Mouse (Mus musculus): Measurements from ENCODE around the gene Crtc2. TPM values are rescaled to one million over a fixed set of nuclear protein-coding genes. Genes with fewer than 3 reads are reported as not detected.

Crtc2 gene
- polyA plus RNA-seq, 1 experiment from 2014 or later = 25.3 TPM

- no peaks in the 10 kb centered on the region for H3K36me3 ChIP-seq
- 1% methylated on average over 11 of the region's 11 CpGs for WGBS
- H3K4me1 ChIP-seq = peaks cover 10% of the 10 kb centered on the region
- no peaks in the 10 kb centered on the region for H3K9me3 ChIP-seq
- peak overlapping the region; percentile 95 for H3K4me3 ChIP-seq
- H3K27ac ChIP-seq = no peak overlapping the region; the same call in 1 of the 2 replicates
- no peaks in the 10 kb centered on the region for H3K27me3 ChIP-seq (replicated peaks)
- ATAC-seq (ENCODE audit: low FRiP score, low read depth) = no peak
- peak overlapping the region; percentile 96 for H3K9ac ChIP-seq
- H3K4me2 ChIP-seq (replicated peaks) = peak overlapping the region; percentile 74
These were observed 40.1 kb downstream of the Crtc2 start for GRCm38 (mm10) chr3:90294064-90294440.

DNA sequence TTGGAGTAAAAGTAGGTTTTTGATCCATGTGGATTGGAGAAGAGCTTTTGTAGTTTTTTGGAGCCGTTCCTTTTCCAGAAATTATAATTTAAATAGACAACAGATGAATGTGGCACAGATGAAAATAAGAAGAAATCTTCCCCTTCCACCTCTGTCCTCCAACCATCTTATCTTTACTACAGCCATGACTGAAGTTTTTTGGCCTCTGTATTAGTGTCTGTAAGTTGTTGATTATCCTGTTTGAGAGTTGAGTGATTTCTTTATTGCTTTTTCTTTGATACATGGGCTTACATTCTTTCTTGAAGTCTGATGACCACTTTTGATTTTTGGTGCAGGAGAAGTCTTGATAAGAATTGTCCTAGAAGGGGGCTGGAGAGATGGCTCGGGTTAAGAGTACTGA, 40.7 kb downstream of the Crtc2 start:
- Histone ChIP-seq H3K27ac (no peak overlapping the region), H3K4me1 (peaks cover 10% of the 10 kb centered on the region), H3K36me3 (no peaks in the 10 kb centered on the region), H3K4me3 (peak overlapping the region; percentile 95), H3K27me3 (replicated peaks) (no peaks in the 10 kb centered on the region), H3K4me2 (replicated peaks) (peak overlapping the region; percentile 74), H3K9ac (peak overlapping the region; percentile 96), H3K9me3 (no peaks in the 10 kb centered on the region)
- 86% methylated on average over 2 of the region's 2 CpGs for WGBS
- no peak for ATAC-seq (ENCODE audit: low FRiP score, low read depth)

DNA sequence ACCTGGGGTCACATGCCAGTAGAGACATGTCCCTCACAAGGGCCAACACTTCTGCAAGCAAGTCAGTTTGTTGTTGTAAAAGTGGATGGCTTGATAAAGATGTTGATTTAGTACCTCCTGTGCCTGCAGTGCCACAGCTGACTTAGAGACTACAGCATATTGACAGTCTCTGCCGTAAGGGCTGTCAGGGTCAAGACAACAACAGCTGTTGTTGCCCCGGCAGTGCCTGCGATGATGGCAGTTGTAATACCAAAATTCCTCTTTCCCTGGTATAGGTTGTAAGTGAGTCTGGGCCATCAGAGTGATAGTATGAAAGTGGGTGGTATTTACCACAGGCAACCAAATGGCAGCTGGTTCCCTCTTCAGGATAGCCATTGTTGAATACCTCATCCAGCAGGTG, 51.8 kb downstream of the Crtc2 start:
- H3K27ac ChIP-seq = no peak overlapping the region
- H3K4me3 ChIP-seq = no peak overlapping the region
- no peak overlapping the region for H3K4me2 ChIP-seq (replicated peaks)
- no peak for ATAC-seq (ENCODE audit: low FRiP score, low read depth)
- H3K9me3 ChIP-seq = no peaks in the 10 kb centered on the region
- WGBS = 65% methylated on average over 3 of the region's 3 CpGs
- no peaks in the 10 kb centered on the region for H3K27me3 ChIP-seq (replicated peaks)
- H3K4me1 ChIP-seq = peaks cover 4% of the 10 kb centered on the region; the same call in 1 of the 2 replicates
- H3K36me3 ChIP-seq = no peaks in the 10 kb centered on the region
- no peak overlapping the region for H3K9ac ChIP-seq

DNA sequence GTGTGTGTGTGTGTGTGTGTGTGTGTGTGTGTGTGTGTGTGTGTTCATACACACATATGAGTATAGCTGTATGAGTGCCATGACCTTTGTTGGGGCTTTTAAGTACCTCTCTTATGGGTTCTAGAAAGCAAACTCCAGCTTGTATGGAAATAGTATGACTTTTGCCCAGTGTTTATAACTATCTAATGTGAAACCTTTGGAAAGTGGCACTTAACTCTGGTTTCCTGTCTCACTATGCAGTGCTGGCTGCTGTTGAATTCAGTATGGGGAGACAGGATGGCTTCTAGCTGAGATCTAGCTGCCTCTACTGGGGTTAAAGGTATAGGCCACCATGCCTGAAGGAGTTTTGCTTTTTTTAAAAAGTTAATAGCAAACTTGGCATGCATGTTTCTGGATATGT, 55.6 kb downstream of the Crtc2 start:
- no peaks in the 10 kb centered on the region for H3K36me3 ChIP-seq
- no peak overlapping the region for H3K4me2 ChIP-seq (replicated peaks)
- no peaks in the 10 kb centered on the region for H3K9me3 ChIP-seq
- ATAC-seq (ENCODE audit: low FRiP score, low read depth) = no peak
- no peaks in the 10 kb centered on the region for H3K27me3 ChIP-seq (replicated peaks)
- H3K9ac ChIP-seq = no peak overlapping the region
- H3K4me1 ChIP-seq = peaks cover 4% of the 10 kb centered on the region; the same call in 1 of the 2 replicates
- H3K4me3 ChIP-seq = no peak overlapping the region
- no peak overlapping the region for H3K27ac ChIP-seq

GRCm38 (mm10) chr3:90313367-90313766, 59.4 kb downstream of the Crtc2 start:
- Histone ChIP-seq H3K4me1 (no peaks in the 10 kb centered on the region), H3K36me3 (no peaks in the 10 kb centered on the region), H3K9ac (no peak overlapping the region), H3K9me3 (no peaks in the 10 kb centered on the region), H3K4me3 (no peak overlapping the region), H3K4me2 (replicated peaks) (no peak overlapping the region), H3K27me3 (replicated peaks) (no peaks in the 10 kb centered on the region), H3K27ac (no peak overlapping the region)
- no peak for ATAC-seq (ENCODE audit: low FRiP score, low read depth)

Small RNA genes lying within 50 kb of the gene (microRNA-seq; reads per million reads assigned to microRNA genes)
- gene Mir7012 = not detected

Other genes with a start within 250 kb of the Crtc2 start
- gene 4933434E20Rik, start 202.5 kb upstream of the Crtc2 start, polyA plus RNA-seq (2016; fragmentation: Nextera tagmentation; extraction: Ambion mirVana) = 201 and 218 TPM in 2 replicates
- gene Ubap2l, start 201.5 kb upstream of the Crtc2 start, polyA plus RNA-seq (2016; fragmentation: Nextera tagmentation; extraction: Ambion mirVana) = 184 and 186 TPM in 2 replicates
- 464 and 470 TPM in 2 replicates for gene Tpm3, start 181.5 kb upstream of the Crtc2 start, polyA plus RNA-seq (2016; fragmentation: Nextera tagmentation; extraction: Ambion mirVana)
- gene Nup210l, start 150.0 kb upstream of the Crtc2 start, polyA plus RNA-seq (2016; fragmentation: Nextera tagmentation; extraction: Ambion mirVana) = 0.40 and 0.46 TPM in 2 replicates
- 952 and 1,028 TPM in 2 replicates for gene Rps27, start 40.5 kb upstream of the Crtc2 start, polyA plus RNA-seq (2016; fragmentation: Nextera tagmentation; extraction: Ambion mirVana)
- 22.3 and 23.4 TPM in 2 replicates for gene Rab13, start 40.5 kb upstream of the Crtc2 start, polyA plus RNA-seq (2016; fragmentation: Nextera tagmentation; extraction: Ambion mirVana)
- 86.3 and 86.7 TPM in 2 replicates for gene Jtb, start 22.6 kb upstream of the Crtc2 start, polyA plus RNA-seq (2016; fragmentation: Nextera tagmentation; extraction: Ambion mirVana)
- 3.8 and 4.2 TPM in 2 replicates for gene Creb3l4, start 10.7 kb upstream of the Crtc2 start, polyA plus RNA-seq (2016; fragmentation: Nextera tagmentation; extraction: Ambion mirVana)
- 33.8 and 44.2 TPM in 2 replicates for gene Slc39a1, start 6.0 kb upstream of the Crtc2 start, polyA plus RNA-seq (2016; fragmentation: Nextera tagmentation; extraction: Ambion mirVana)
- gene Dennd4b, start 11.0 kb downstream of the Crtc2 start, polyA plus RNA-seq (2016; fragmentation: Nextera tagmentation; extraction: Ambion mirVana) = 6.6 and 6.8 TPM in 2 replicates
- 12.8 and 15.9 TPM in 2 replicates for gene Gatad2b, start 39.0 kb downstream of the Crtc2 start, polyA plus RNA-seq (2016; fragmentation: Nextera tagmentation; extraction: Ambion mirVana)
- 19.7 and 22.7 TPM in 2 replicates for gene Slc27a3, start 135.8 kb downstream of the Crtc2 start, polyA plus RNA-seq (2016; fragmentation: Nextera tagmentation; extraction: Ambion mirVana)
- 38.1 and 40.5 TPM in 2 replicates for gene Ints3, start 179.5 kb downstream of the Crtc2 start, polyA plus RNA-seq (2016; fragmentation: Nextera tagmentation; extraction: Ambion mirVana)
- gene Npr1, start 211.7 kb downstream of the Crtc2 start, polyA plus RNA-seq (2016; fragmentation: Nextera tagmentation; extraction: Ambion mirVana) = 3.3 and 3.5 TPM in 2 replicates
- gene Ilf2, start 222.0 kb downstream of the Crtc2 start, polyA plus RNA-seq (2016; fragmentation: Nextera tagmentation; extraction: Ambion mirVana) = 322 and 326 TPM in 2 replicates
- 81.7 and 87.0 TPM in 2 replicates for gene Snapin, start 236.9 kb downstream of the Crtc2 start, polyA plus RNA-seq (2016; fragmentation: Nextera tagmentation; extraction: Ambion mirVana)